Mouse (Mus musculus) neural tube, embryonic 12.5 days (tissue): Measurements from ENCODE around the gene Cfap57. TPM values are rescaled to one million over a fixed set of nuclear protein-coding genes. Genes with fewer than 3 reads are reported as not detected.

Experiments
- polyA plus RNA-seq: library from polyadenylated mRNA; unstranded; fragments of >200 nt; fragmentation: Nextera tagmentation; extraction: Ambion mirVana; gene quantifications from 2 replicates; pipeline ENCODE4 v1.2.1, GENCODE M21; 2016

The Cfap57 gene
- polyA plus RNA-seq, 1 experiment from 2014 or later, result 1.2 TPM

Other genes with a start within 250 kb of the Cfap57 start
- gene Szt2, start 211.5 kb downstream of the Cfap57 start, polyA plus RNA-seq, result 10.8 and 11.8 TPM in 2 replicates
- gene Med8, start 211.4 kb downstream of the Cfap57 start, polyA plus RNA-seq, result 127 and 137 TPM in 2 replicates
- gene Elovl1, start 192.7 kb downstream of the Cfap57 start, polyA plus RNA-seq, result 38.2 and 40.6 TPM in 2 replicates
- 165 and 181 TPM in 2 replicates for gene Cdc20, start 183.4 kb downstream of the Cfap57 start, polyA plus RNA-seq
- 0.46 and 0.68 TPM in 2 replicates for gene Mpl, start 163.3 kb downstream of the Cfap57 start, polyA plus RNA-seq
- 23.2 and 23.5 TPM in 2 replicates for gene Tie1, start 130.7 kb downstream of the Cfap57 start, polyA plus RNA-seq
- 0.56 TPM in 1 of 2 replicates, not detected in the other for gene 2610528J11Rik, start 93.8 kb downstream of the Cfap57 start, polyA plus RNA-seq
- gene Tmem125, start 76.7 kb downstream of the Cfap57 start, polyA plus RNA-seq, result 0.23 TPM in 1 of 2 replicates, not detected in the other
- 151 and 158 TPM in 2 replicates for gene Ebna1bp2, start within 50 bp of the Cfap57 start, polyA plus RNA-seq
- gene Olfr62, start 38.2 kb upstream of the Cfap57 start, polyA plus RNA-seq, result not detected in 2 replicates
- gene Olfr1342, start 72.0 kb upstream of the Cfap57 start, polyA plus RNA-seq, result not detected in 2 replicates
- gene Olfr1341, start 82.7 kb upstream of the Cfap57 start, polyA plus RNA-seq, result not detected in 2 replicates
- not detected in 2 replicates for gene Olfr1340, start 99.4 kb upstream of the Cfap57 start, polyA plus RNA-seq
- not detected in 2 replicates for gene Olfr1339, start 111.4 kb upstream of the Cfap57 start, polyA plus RNA-seq
- not detected in 2 replicates for gene Olfr1338, start 138.0 kb upstream of the Cfap57 start, polyA plus RNA-seq
- not detected in 2 replicates for gene Olfr1337, start 161.8 kb upstream of the Cfap57 start, polyA plus RNA-seq
- not detected in 2 replicates for gene Olfr1335, start 189.2 kb upstream of the Cfap57 start, polyA plus RNA-seq
- not detected in 2 replicates for gene Olfr1333, start 215.5 kb upstream of the Cfap57 start, polyA plus RNA-seq
- not detected in 2 replicates for gene Olfr1331, start 243.9 kb upstream of the Cfap57 start, polyA plus RNA-seq